Mouse (Mus musculus): ENCODE measurements around the gene Twf2.

DNA sequence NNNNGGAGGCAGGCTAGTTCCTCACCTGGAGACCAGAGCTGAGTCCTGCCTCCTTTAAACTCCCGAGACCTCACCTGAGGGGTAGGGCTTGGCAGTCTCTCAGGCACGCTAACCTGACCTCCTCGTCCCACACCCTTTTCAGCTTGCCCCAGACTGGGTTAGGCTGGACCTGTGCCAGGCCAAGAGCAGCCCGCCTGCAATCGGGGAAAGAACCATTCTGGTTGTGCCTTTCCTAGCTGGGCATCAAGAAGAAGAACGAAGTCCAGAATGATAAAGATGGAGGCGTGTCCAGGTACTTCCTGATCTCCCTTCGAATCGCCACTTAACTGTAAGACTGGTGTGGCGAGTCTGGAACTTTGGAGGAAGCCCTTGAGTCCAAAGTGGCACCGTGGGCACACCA lies 46.6 kb downstream of the Twf2 start:
- TF ChIP-seq USF1 (IDR thresholded peaks at IDR 0.05; ENCODE audit: low read depth): no peak
- no peak for TF ChIP-seq CTCF (IDR thresholded peaks at IDR 0.05; ENCODE audit: control insufficient read depth, insufficient read depth, insufficient read length)
- TF ChIP-seq CEBPB (IDR thresholded peaks at IDR 0.05; ENCODE audit: low read depth): no peak
- TF ChIP-seq FOSL1 (IDR thresholded peaks at IDR 0.05; ENCODE audit: insufficient read depth, low read length, poor library complexity, severe bottlenecking): no peak
- no peak for TF ChIP-seq MYOD1 (IDR thresholded peaks at IDR 0.05; ENCODE audit: control insufficient read depth, insufficient read length, low read depth)

All from C2C12 (cell line).